Mouse (Mus musculus): ENCODE measurements around the gene Zfp449. TPM values are rescaled to one million over a fixed set of nuclear protein-coding genes. Genes with fewer than 3 reads are reported as not detected.
"Not testable (repeated sequence)": the region's sequence is repeated elsewhere in the genome, so short reads cannot be mapped to it uniquely, and the experiment has no call there.

Gene Zfp449
- polyA plus RNA-seq (2015; fragmentation: Nextera tagmentation; extraction: Ambion mirVana), result 7.6 and 8.2 TPM in 2 replicates

GRCm38 (mm10) chrX:56346176-56346931, at the start of gene Zfp449:
Gene Zfp449, plus strand, starts transcription at chrX:56346400.
- H3K9me3 ChIP-seq, result no peaks in the 10 kb centered on the region
- H3K4me1 ChIP-seq, result no peaks in the 10 kb centered on the region
- peak within 1 kb of the TSS; percentile 52 for H3K4me2 ChIP-seq
- peak within 1 kb of the TSS; percentile 61 for H3K27ac ChIP-seq
- ATAC-seq (ENCODE audit: borderline replicate concordance, extremely low read depth, low FRiP score, low TSS enrichment), result peak; percentile 96
- peak within 1 kb of the TSS; percentile 54 for H3K9ac ChIP-seq
- H3K4me3 ChIP-seq, result peak within 1 kb of the TSS; percentile 57
- no peaks in the 10 kb centered on the region for H3K36me3 ChIP-seq
- H3K27me3 ChIP-seq, result no peaks in the 10 kb centered on the region
- 18% methylated on average over 39 of the region's 39 CpGs for WGBS

- Histone ChIP-seq H3K4me2 (no peak overlapping the region), H3K4me3 (no peak overlapping the region), H3K27ac (no peak overlapping the region), H3K4me1 (no peaks in the 10 kb centered on the region), H3K9ac (no peak overlapping the region), H3K27me3 (no peaks in the 10 kb centered on the region), H3K36me3 (no peaks in the 10 kb centered on the region), H3K9me3 (no peaks in the 10 kb centered on the region)
- WGBS, result 68% methylated on average over 5 of the region's 5 CpGs
- ATAC-seq (ENCODE audit: borderline replicate concordance, extremely low read depth, low FRiP score, low TSS enrichment), result no peak
Observed at GRCm38 (mm10) chrX:56307597-56307996, 38.6 kb upstream of the Zfp449 start.

GRCm38 (mm10) chrX:56312813-56313212, 33.4 kb upstream of the Zfp449 start:
- H3K4me2 ChIP-seq, result no peak overlapping the region
- no peak overlapping the region for H3K4me3 ChIP-seq
- no peak for ATAC-seq (ENCODE audit: borderline replicate concordance, extremely low read depth, low FRiP score, low TSS enrichment)
- no peaks in the 10 kb centered on the region for H3K36me3 ChIP-seq
- no peaks in the 10 kb centered on the region for H3K4me1 ChIP-seq
- no peaks in the 10 kb centered on the region for H3K27me3 ChIP-seq
- WGBS, result 60% methylated on average over 1 of the region's 1 CpGs
- H3K9ac ChIP-seq, result no peak overlapping the region
- no peaks in the 10 kb centered on the region for H3K9me3 ChIP-seq
- H3K27ac ChIP-seq, result no peak overlapping the region

DNA sequence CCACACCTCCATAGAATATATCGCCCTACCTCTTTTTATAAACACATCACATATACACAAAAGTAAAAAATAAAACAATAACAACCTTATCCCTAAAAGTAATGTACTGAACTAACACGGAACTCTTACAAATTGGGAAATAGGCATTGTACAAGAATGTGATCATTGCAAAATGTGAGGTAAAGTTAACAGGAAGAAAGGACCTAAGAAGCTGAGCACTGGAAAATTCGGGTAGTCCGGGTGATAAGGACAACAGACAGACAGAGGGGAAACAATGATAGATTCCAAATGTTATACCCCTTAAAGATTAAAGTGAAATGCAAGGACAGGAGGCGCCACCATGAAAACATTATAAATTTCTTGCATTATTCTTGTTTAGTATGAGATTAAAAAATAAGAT, 24.1 kb upstream of the Zfp449 start:
- ATAC-seq (ENCODE audit: borderline replicate concordance, extremely low read depth, low FRiP score, low TSS enrichment), result no peak
- H3K27me3 ChIP-seq, result no peaks in the 10 kb centered on the region
- H3K9ac ChIP-seq, result no peak overlapping the region
- no peak overlapping the region for H3K27ac ChIP-seq
- no peaks in the 10 kb centered on the region for H3K36me3 ChIP-seq
- 69% methylated on average over 5 of the region's 5 CpGs for WGBS
- no peak overlapping the region for H3K4me3 ChIP-seq
- H3K4me1 ChIP-seq, result no peaks in the 10 kb centered on the region
- no peak overlapping the region for H3K4me2 ChIP-seq
- H3K9me3 ChIP-seq, result no peaks in the 10 kb centered on the region

DNA sequence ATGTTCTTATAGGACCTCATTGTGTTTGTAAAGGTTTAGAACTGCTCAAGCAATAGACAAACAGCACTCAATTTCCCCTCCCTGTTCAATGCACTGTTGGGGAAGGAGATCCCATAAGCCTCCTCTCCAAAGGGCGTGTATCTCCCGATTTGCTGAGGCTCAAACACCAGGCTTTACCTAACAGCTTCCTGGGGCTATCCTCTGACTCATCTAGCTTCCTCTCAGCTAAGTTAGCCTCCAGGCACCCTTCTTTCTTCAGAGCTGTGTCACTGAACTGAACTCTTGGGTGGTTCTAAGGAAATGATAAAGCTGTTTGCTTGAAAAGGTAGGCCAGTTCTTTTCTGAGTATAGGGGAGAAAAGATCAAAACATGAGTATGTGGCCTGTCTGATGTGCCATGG, 23.5 kb upstream of the Zfp449 start:
- Histone ChIP-seq H3K4me3 (no peak overlapping the region), H3K4me1 (no peaks in the 10 kb centered on the region), H3K27ac (no peak overlapping the region), H3K9me3 (no peaks in the 10 kb centered on the region), H3K36me3 (no peaks in the 10 kb centered on the region), H3K9ac (no peak overlapping the region), H3K27me3 (no peaks in the 10 kb centered on the region), H3K4me2 (no peak overlapping the region)
- WGBS, result 68% methylated on average over 2 of the region's 2 CpGs
- ATAC-seq (ENCODE audit: borderline replicate concordance, extremely low read depth, low FRiP score, low TSS enrichment), result no peak

- WGBS, result 49% methylated on average over 3 of the region's 3 CpGs
- no peaks in the 10 kb centered on the region for H3K4me1 ChIP-seq
- H3K36me3 ChIP-seq, result no peaks in the 10 kb centered on the region
- ATAC-seq (ENCODE audit: borderline replicate concordance, extremely low read depth, low FRiP score, low TSS enrichment), result no peak
- no peak overlapping the region for H3K4me3 ChIP-seq
- H3K4me2 ChIP-seq, result no peak overlapping the region
- no peak overlapping the region for H3K9ac ChIP-seq
- no peak overlapping the region for H3K27ac ChIP-seq
- H3K27me3 ChIP-seq, result no peaks in the 10 kb centered on the region
- H3K9me3 ChIP-seq, result no peaks in the 10 kb centered on the region
Observed at GRCm38 (mm10) chrX:56332046-56332445, 14.2 kb upstream of the Zfp449 start.

DNA sequence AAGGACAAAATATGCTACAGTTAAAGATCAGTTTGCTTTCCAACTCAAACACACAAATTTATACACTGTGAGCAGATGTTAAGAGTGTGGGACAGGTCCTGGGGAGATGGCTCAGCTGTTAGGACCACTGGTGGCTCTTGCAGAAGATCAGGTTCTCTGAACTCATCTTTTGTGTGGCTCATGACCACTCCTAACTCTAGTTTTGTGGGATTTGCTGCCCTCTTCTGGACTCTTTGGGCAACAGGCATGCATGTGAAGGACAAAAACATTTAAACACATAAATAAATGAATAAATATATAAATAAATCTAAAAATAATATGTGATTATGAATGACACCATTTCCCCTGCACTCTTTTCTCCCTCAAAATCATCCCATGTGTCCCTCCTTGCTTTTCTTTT, 5.9 kb upstream of the Zfp449 start:
- Histone ChIP-seq H3K27me3 (no peaks in the 10 kb centered on the region), H3K27ac (no peak overlapping the region), H3K4me2 (no peak overlapping the region), H3K4me1 (no peaks in the 10 kb centered on the region), H3K9me3 (no peaks in the 10 kb centered on the region), H3K9ac (no peak overlapping the region), H3K4me3 (no peak overlapping the region), H3K36me3 (no peaks in the 10 kb centered on the region)
- no peak for ATAC-seq (ENCODE audit: borderline replicate concordance, extremely low read depth, low FRiP score, low TSS enrichment)

DNA sequence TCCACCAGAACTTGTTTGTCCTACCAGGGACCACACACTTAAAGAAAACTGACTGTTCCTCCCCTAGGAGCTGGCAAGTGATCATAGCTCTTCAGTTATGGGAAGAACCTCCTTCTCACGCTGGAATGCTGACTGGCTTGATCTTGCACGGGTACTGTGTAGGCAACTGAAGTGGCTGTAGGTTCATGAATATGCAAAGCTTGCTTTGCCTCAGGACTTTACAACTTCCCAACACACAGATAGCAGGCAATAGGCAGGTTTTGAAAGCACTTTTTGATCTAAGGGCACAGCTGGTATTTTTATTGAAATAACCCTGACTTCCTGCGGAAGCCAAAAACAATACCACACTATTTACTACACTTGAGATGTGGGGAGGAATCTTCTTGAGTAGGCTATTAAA, 3.3 kb upstream of the Zfp449 start:
- Histone ChIP-seq H3K4me3 (no peak overlapping the region), H3K27ac (no peak overlapping the region), H3K27me3 (no peaks in the 10 kb centered on the region), H3K9ac (no peak overlapping the region), H3K9me3 (no peaks in the 10 kb centered on the region), H3K36me3 (no peaks in the 10 kb centered on the region), H3K4me2 (no peak overlapping the region), H3K4me1 (no peaks in the 10 kb centered on the region)
- no peak for ATAC-seq (ENCODE audit: borderline replicate concordance, extremely low read depth, low FRiP score, low TSS enrichment)
- 72% methylated on average over 3 of the region's 3 CpGs for WGBS

- Histone ChIP-seq H3K27ac (peak overlapping the region; percentile 61; the same call in 1 of the 2 replicates), H3K27me3 (no peaks in the 10 kb centered on the region), H3K9me3 (no peaks in the 10 kb centered on the region), H3K4me2 (peak overlapping the region; percentile 52), H3K36me3 (no peaks in the 10 kb centered on the region), H3K9ac (0 out of 2 replicates have a peak overlapping the region, but pooled peaks have one; percentile 54), H3K4me1 (no peaks in the 10 kb centered on the region), H3K4me3 (peak overlapping the region; percentile 57)
- ATAC-seq (ENCODE audit: borderline replicate concordance, extremely low read depth, low FRiP score, low TSS enrichment), result peak; percentile 61; the same call in 1 of the 2 replicates
- 29% methylated on average over 8 of the region's 8 CpGs for WGBS
Observed at GRCm38 (mm10) chrX:56346932-56347253, 693 bp downstream of the Zfp449 start.

GRCm38 (mm10) chrX:56374431-56375128, 28.4 kb downstream of the Zfp449 start, which contains the start of gene Smim10l2a:
Gene Smim10l2a, plus strand, starts transcription at chrX:56374586.
- not testable (repeated sequence) for H3K9me3 ChIP-seq, H3K36me3 ChIP-seq, H3K4me1 ChIP-seq, H3K27ac ChIP-seq, H3K27me3 ChIP-seq
- ATAC-seq (ENCODE audit: borderline replicate concordance, extremely low read depth, low FRiP score, low TSS enrichment), result peak; percentile 91
- Histone ChIP-seq H3K4me3 (peak within 1 kb of the TSS; percentile 48), H3K4me2 (peak within 1 kb of the TSS; percentile 70), H3K9ac (peak within 1 kb of the TSS; percentile 27; the same call in 1 of the 2 replicates)
- WGBS, result 12% methylated on average over 47 of the region's 56 CpGs

GRCm38 (mm10) chrX:56380852-56381251, 34.7 kb downstream of the Zfp449 start:
- no peaks in the 10 kb centered on the region for H3K36me3 ChIP-seq
- 79% methylated on average over 2 of the region's 2 CpGs for WGBS
- no peaks in the 10 kb centered on the region for H3K27me3 ChIP-seq
- no peak overlapping the region for H3K4me3 ChIP-seq
- H3K9me3 ChIP-seq, result no peaks in the 10 kb centered on the region
- no peak overlapping the region for H3K9ac ChIP-seq
- no peak for ATAC-seq (ENCODE audit: borderline replicate concordance, extremely low read depth, low FRiP score, low TSS enrichment)
- no peak overlapping the region for H3K27ac ChIP-seq
- H3K4me2 ChIP-seq, result no peak overlapping the region
- no peaks in the 10 kb centered on the region for H3K4me1 ChIP-seq

- H3K9ac ChIP-seq, result no peak overlapping the region
- ATAC-seq (ENCODE audit: borderline replicate concordance, extremely low read depth, low FRiP score, low TSS enrichment), result no peak
- no peaks in the 10 kb centered on the region for H3K27me3 ChIP-seq
- H3K9me3 ChIP-seq, result no peaks in the 10 kb centered on the region
- no peaks in the 10 kb centered on the region for H3K36me3 ChIP-seq
- 55% methylated on average over 2 of the region's 2 CpGs for WGBS
- H3K27ac ChIP-seq, result no peak overlapping the region
- H3K4me1 ChIP-seq, result no peaks in the 10 kb centered on the region
- no peak overlapping the region for H3K4me2 ChIP-seq
- no peak overlapping the region for H3K4me3 ChIP-seq
Observed at GRCm38 (mm10) chrX:56384142-56384541, 37.9 kb downstream of the Zfp449 start.
